Mouse (Mus musculus) myocyte (in vitro differentiated cells): ENCODE data around the gene Rffl. TPM values are rescaled to one million over a fixed set of nuclear protein-coding genes. Genes with fewer than 3 reads are reported as not detected.
"Not testable (repeated sequence)": the region's sequence is repeated elsewhere in the genome, so short reads cannot be mapped to it uniquely, and the experiment has no call there.

ENCODE experiments used
- H3K27me3 ChIP-seq: one replicate; pipeline ENCODE4 v1.6.1; 2011; ENCODE audit not compliant: control insufficient read depth, insufficient read depth, insufficient read length
- H3K36me3 ChIP-seq: one replicate; pipeline ENCODE4 v1.6.1; 2011; ENCODE audit not compliant: control insufficient read depth, insufficient read depth
- H3K4me2 ChIP-seq: one replicate; pipeline ENCODE4 v1.6.1; 2011; ENCODE audit warnings: low read depth, control low read depth
- H3K4me3 ChIP-seq: one replicate; pipeline ENCODE4 v1.5.1; 2011; ENCODE audit warnings: mild to moderate bottlenecking, control low read depth, moderate library complexity
- H3K79me2 ChIP-seq: one replicate; pipeline ENCODE4 v1.6.1; 2011; ENCODE audit not compliant: control insufficient read depth, insufficient read depth
- H3ac ChIP-seq: one replicate; pipeline ENCODE4 v1.6.1; 2011; ENCODE audit not compliant: control insufficient read depth, insufficient read length
- CEBPB ChIP-seq: IDR thresholded peaks from 2 replicates; pipeline ENCODE4 v1.6.1; 2011; ENCODE audit warnings: mild to moderate bottlenecking, moderate library complexity; ENCODE audit not compliant: poor library complexity, insufficient read depth, severe bottlenecking
- E2F4 ChIP-seq: IDR thresholded peaks from one replicate; pipeline ENCODE4 v1.6.1; 2011; ENCODE audit warnings: mild to moderate bottlenecking, control low read depth, moderate library complexity; ENCODE audit not compliant: insufficient read depth
- MAX ChIP-seq: IDR thresholded peaks from one replicate; pipeline ENCODE4 v1.6.1; 2011; ENCODE audit warnings: low read depth, mild to moderate bottlenecking, control low read depth
- MYOD1 ChIP-seq, 3 experiments: IDR thresholded peaks; one replicate each; pipeline ENCODE4 v1.6.1; 2011; ENCODE audit warnings: control low read depth in 2 of 3, low read depth in 2 of 3, mild to moderate bottlenecking in 2 of 3, moderate library complexity in 1 of 3; ENCODE audit not compliant: insufficient read length in 2 of 3, control insufficient read depth in 1 of 3
- MYOG ChIP-seq, 3 experiments: IDR thresholded peaks; one replicate each; pipeline ENCODE4 v1.6.1; 2011; ENCODE audit warnings: control low read depth in 2 of 3, low read depth in 2 of 3, mild to moderate bottlenecking in 2 of 3; ENCODE audit not compliant: insufficient read length in 2 of 3, control insufficient read depth in 1 of 3, insufficient read depth in 1 of 3
- POLR2A ChIP-seq: IDR thresholded peaks from one replicate; pipeline ENCODE4 v1.6.1; 2011; ENCODE audit warnings: low read depth, mild to moderate bottlenecking, control low read depth, moderate library complexity; ENCODE audit not compliant: insufficient read length
- POLR2AphosphoS2 ChIP-seq: IDR thresholded peaks from one replicate; pipeline ENCODE4 v1.6.1; 2011; ENCODE audit warnings: low read depth, control low read depth; ENCODE audit not compliant: insufficient read length
- REST ChIP-seq: IDR thresholded peaks from one replicate; pipeline ENCODE4 v1.6.1; 2011; ENCODE audit warnings: mild to moderate bottlenecking, control low read depth, moderate library complexity; ENCODE audit not compliant: insufficient read depth, insufficient read length
- SRF ChIP-seq: IDR thresholded peaks from one replicate; pipeline ENCODE4 v1.6.1; 2011; ENCODE audit warnings: low read depth; ENCODE audit not compliant: control insufficient read depth, insufficient read length
- TCF12 ChIP-seq: IDR thresholded peaks from one replicate; pipeline ENCODE4 v1.6.1; 2011; ENCODE audit warnings: mild to moderate bottlenecking, control low read depth; ENCODE audit not compliant: poor library complexity, insufficient read depth, severe bottlenecking
- TCF3 ChIP-seq: IDR thresholded peaks from one replicate; pipeline ENCODE4 v1.6.1; 2011; ENCODE audit warnings: low read depth, control low read depth; ENCODE audit not compliant: insufficient read length
- USF1 ChIP-seq: IDR thresholded peaks from one replicate; pipeline ENCODE4 v1.6.1; 2011; ENCODE audit warnings: low read depth, mild to moderate bottlenecking, control low read depth, moderate library complexity
- polyA plus RNA-seq: library from polyadenylated mRNA; unstranded; fragments of >200 nt; fragmentation: generic; extraction: Trizol; gene quantifications from one replicate; pipeline ENCODE4 v1.2.1, GENCODE M21; 2012; ENCODE audit warnings: missing spikeins

The Rffl gene
- polyA plus RNA-seq, 1 experiment: 1.8 TPM

- Histone ChIP-seq H3ac (no peak overlapping the region), H3K4me2 (no peak overlapping the region), H3K79me2 (no peaks in the 10 kb centered on the region), H3K27me3 (no peaks in the 10 kb centered on the region), H3K4me3 (no peak overlapping the region), H3K36me3 (no peaks in the 10 kb centered on the region)
- TF ChIP-seq REST (no peak), POLR2A (no peak), MYOG (IDR thresholded peaks at IDR 0.05; ENCODE audit: control insufficient read depth in 1 of 3, insufficient read depth in 1 of 3, insufficient read length in 2 of 3, low read depth in 2 of 3) (no peak), POLR2AphosphoS2 (no peak), E2F4 (no peak), TCF12 (no peak), CEBPB (no peak), MAX (no peak), TCF3 (no peak), MYOD1 (IDR thresholded peaks at IDR 0.05; ENCODE audit: control insufficient read depth in 1 of 3, insufficient read length in 2 of 3, low read depth in 2 of 3) (no peak), SRF (no peak), USF1 (no peak)
These were observed 33.8 kb downstream of the Rffl start for GRCm38 (mm10) chr11:82837192-82837591.

- Histone ChIP-seq H3K4me3 (no peak overlapping the region), H3ac (no peak overlapping the region), H3K27me3 (no peaks in the 10 kb centered on the region), H3K79me2 (no peaks in the 10 kb centered on the region), H3K36me3 (no peaks in the 10 kb centered on the region), H3K4me2 (no peak overlapping the region)
- TF ChIP-seq MYOD1 (IDR thresholded peaks at IDR 0.05; ENCODE audit: control insufficient read depth in 1 of 3, insufficient read length in 2 of 3, low read depth in 2 of 3) (no peak), TCF3 (no peak), POLR2AphosphoS2 (no peak), SRF (no peak), MYOG (IDR thresholded peaks at IDR 0.05; ENCODE audit: control insufficient read depth in 1 of 3, insufficient read depth in 1 of 3, insufficient read length in 2 of 3, low read depth in 2 of 3) (no peak), MAX (no peak), TCF12 (no peak)
These were observed 35.2 kb downstream of the Rffl start for GRCm38 (mm10) chr11:82835616-82836432.

- not testable (repeated sequence) for H3K4me3 ChIP-seq, H3K27me3 ChIP-seq, H3K4me2 ChIP-seq, H3K79me2 ChIP-seq, H3ac ChIP-seq, H3K36me3 ChIP-seq
These were observed 36.7 kb downstream of the Rffl start for GRCm38 (mm10) chr11:82834359-82834758.

- no peaks in the 10 kb centered on the region for H3K27me3 ChIP-seq
- H3K4me2 ChIP-seq: no peak overlapping the region
- H3K4me3 ChIP-seq: no peak overlapping the region
- no peaks in the 10 kb centered on the region for H3K36me3 ChIP-seq
- no peak overlapping the region for H3ac ChIP-seq
- no peaks in the 10 kb centered on the region for H3K79me2 ChIP-seq
- TF ChIP-seq TCF3 (no peak), SRF (no peak), MAX (no peak), USF1 (no peak), CEBPB (no peak), TCF12 (no peak), MYOD1 (IDR thresholded peaks at IDR 0.05; ENCODE audit: control insufficient read depth in 1 of 3, insufficient read length in 2 of 3, low read depth in 2 of 3) (no peak), POLR2AphosphoS2 (no peak), MYOG (IDR thresholded peaks at IDR 0.05; ENCODE audit: control insufficient read depth in 1 of 3, insufficient read depth in 1 of 3, insufficient read length in 2 of 3, low read depth in 2 of 3) (no peak), REST (no peak), POLR2A (no peak), E2F4 (no peak)
These were observed 37.1 kb downstream of the Rffl start for GRCm38 (mm10) chr11:82833929-82834328.

- H3ac ChIP-seq, H3K36me3 ChIP-seq, H3K4me3 ChIP-seq, H3K27me3 ChIP-seq, H3K4me2 ChIP-seq, H3K79me2 ChIP-seq: not testable (repeated sequence)
These were observed 38.6 kb downstream of the Rffl start for GRCm38 (mm10) chr11:82832402-82832801.
